Mouse (Mus musculus) hindbrain, embryonic 15.5 days (tissue): ENCODE results near the gene Plac1. TPM values are rescaled to one million over a fixed set of nuclear protein-coding genes. Genes with fewer than 3 reads are reported as not detected.

Experiments used
- ATAC-seq: fragments of 200-750 bp; cut with Nextera tagmentation; 2 replicates; pipeline ENCODE4 v1.8.0; 2017; ENCODE audit warnings: low read depth, moderate number of reproducible peaks, moderate TSS enrichment; ENCODE audit not compliant: low FRiP score
- H3K27ac ChIP-seq: fragments of 300-500 bp; sonication (generic); replicated peaks from 2 replicates; pipeline ENCODE4 v1.5.1; 2015; ENCODE audit warnings: mild to moderate bottlenecking, inconsistent platforms
- H3K27me3 ChIP-seq: fragments of 300-500 bp; sonication (generic); 2 replicates; pipeline ENCODE4 v1.6.1; 2015; ENCODE audit warnings: control low read depth, inconsistent platforms
- H3K36me3 ChIP-seq: fragments of 300-500 bp; sonication (generic); 2 replicates; pipeline ENCODE4 v1.6.1; 2015; ENCODE audit warnings: control low read depth, inconsistent platforms
- H3K4me1 ChIP-seq: fragments of 300-500 bp; sonication (generic); replicated peaks from 2 replicates; pipeline ENCODE4 v1.6.1; 2015; ENCODE audit warnings: control low read depth, inconsistent platforms
- H3K4me2 ChIP-seq: fragments of 300-500 bp; sonication (generic); 2 replicates; pipeline ENCODE4 v1.6.1; 2015; ENCODE audit warnings: moderate library complexity, mild to moderate bottlenecking, inconsistent platforms
- H3K4me3 ChIP-seq: fragments of 300-500 bp; sonication (generic); 2 replicates; pipeline ENCODE4 v1.5.1; 2015; ENCODE audit warnings: mild to moderate bottlenecking, inconsistent platforms
- H3K9ac ChIP-seq: fragments of 300-500 bp; sonication (generic); 2 replicates; pipeline ENCODE4 v1.6.1; 2015; ENCODE audit warnings: inconsistent platforms
- H3K9me3 ChIP-seq: fragments of 300-500 bp; sonication (generic); 2 replicates; pipeline ENCODE4 v1.6.1; 2016; ENCODE audit warnings: control low read depth, inconsistent platforms
- WGBS: fragments of 180-500 bp; shearing (Covaris S2); methylation state at CpG from one replicate; pipeline ENCODE4 v1.1.7; 2015; 5-methylcytosine and 5-hydroxymethylcytosine counted together
- polyA plus RNA-seq: library from polyadenylated mRNA; unstranded; fragments of >200 nt; fragmentation: Nextera tagmentation; extraction: Ambion mirVana; gene quantifications from 2 replicates; pipeline ENCODE4 v1.2.1, GENCODE M21; 2015

Plac1 gene
- polyA plus RNA-seq, 1 experiment from 2014 or later, result 0.53 TPM

DNA sequence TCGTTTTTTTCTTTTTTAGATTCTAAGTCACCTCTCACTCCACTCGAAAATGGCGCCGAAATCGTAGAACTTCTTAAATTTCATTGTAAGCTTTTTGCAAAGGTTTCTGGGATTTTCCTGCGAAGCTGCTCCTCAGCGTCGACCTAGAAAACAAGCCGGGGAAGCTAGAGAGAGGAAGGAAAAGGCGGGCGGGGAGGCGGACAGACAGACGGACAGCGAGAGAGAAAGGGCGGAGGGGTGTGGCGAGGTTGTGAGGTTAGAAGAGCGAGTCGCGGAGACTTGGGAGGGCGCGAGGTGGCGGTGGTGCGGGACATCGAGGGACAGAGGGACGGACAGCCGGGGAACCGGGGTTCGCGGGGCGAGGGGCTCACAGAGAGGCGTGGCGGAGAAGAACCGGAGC, 183.3 kb downstream of the Plac1 start:
- ATAC-seq, result peak; percentile 39; the same call in 1 of the 2 replicates
- H3K27me3 ChIP-seq, result peaks cover 14% of the 10 kb centered on the region; the same call in 1 of the 2 replicates
- no peaks in the 10 kb centered on the region for H3K36me3 ChIP-seq
- H3K27ac ChIP-seq, result peak overlapping the region; percentile 69
- peak overlapping the region; percentile 49; the same call in 1 of the 2 replicates for H3K9ac ChIP-seq
- no peaks in the 10 kb centered on the region for H3K9me3 ChIP-seq
- H3K4me2 ChIP-seq, result peak overlapping the region; percentile 77
- peaks cover 4% of the 10 kb centered on the region; the same call in 1 of the 2 replicates for H3K4me1 ChIP-seq
- WGBS, result 11% methylated on average over 31 of the region's 33 CpGs
- H3K4me3 ChIP-seq, result peak overlapping the region; percentile 49

DNA sequence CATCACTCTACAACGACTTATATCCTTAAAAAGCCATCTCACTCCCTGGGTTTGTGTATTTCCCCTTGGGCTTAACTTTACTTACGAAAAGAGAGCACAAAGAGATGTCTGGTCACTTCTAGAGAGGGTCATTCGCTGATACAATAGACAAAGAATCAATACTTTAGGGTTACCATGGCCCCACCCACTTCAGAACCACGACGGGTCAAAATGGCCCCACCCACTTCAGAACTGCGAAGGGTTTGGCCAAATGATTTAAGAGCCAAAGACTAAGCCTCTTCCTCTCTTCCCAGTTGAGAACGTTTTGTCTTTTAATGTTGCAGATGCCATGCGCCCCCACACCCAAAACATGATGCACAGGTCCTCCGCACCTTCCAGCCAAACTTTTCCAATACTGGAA, 184.1 kb downstream of the Plac1 start:
- Histone ChIP-seq H3K4me1 (peaks cover 4% of the 10 kb centered on the region; the same call in 1 of the 2 replicates), H3K27me3 (peaks cover 14% of the 10 kb centered on the region; the same call in 1 of the 2 replicates), H3K4me3 (peak overlapping the region; percentile 49), H3K9me3 (no peaks in the 10 kb centered on the region), H3K4me2 (peak overlapping the region; percentile 77), H3K27ac (no peak overlapping the region), H3K9ac (no peak overlapping the region), H3K36me3 (no peaks in the 10 kb centered on the region)
- ATAC-seq, result no peak
- 18% methylated on average over 9 of the region's 9 CpGs for WGBS

DNA sequence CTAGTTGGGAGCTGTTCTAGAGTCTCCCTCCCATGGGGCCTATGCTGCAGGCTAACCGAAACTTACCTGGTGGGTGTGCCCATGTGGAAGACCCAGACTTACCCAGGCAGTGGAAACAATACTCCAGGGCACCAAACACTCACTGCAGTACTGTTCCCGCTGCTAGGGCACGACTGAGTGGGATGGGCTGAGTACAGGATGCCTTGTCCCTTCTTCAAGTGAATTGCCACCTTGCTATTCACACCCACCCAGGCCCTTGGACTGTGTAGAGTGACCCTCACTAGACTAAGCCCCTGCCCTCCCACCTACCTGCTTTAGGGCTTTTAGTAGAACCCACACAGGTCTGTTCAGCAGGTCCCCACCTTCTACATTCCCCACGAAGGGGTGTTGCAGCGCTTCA, 186.0 kb downstream of the Plac1 start:
- ATAC-seq, result no peak
- H3K9me3 ChIP-seq, result no peaks in the 10 kb centered on the region
- H3K4me2 ChIP-seq, result no peak overlapping the region
- WGBS, result 62% methylated on average over 5 of the region's 5 CpGs
- no peak overlapping the region for H3K9ac ChIP-seq
- H3K27ac ChIP-seq, result no peak overlapping the region
- H3K36me3 ChIP-seq, result no peaks in the 10 kb centered on the region
- H3K4me3 ChIP-seq, result no peak overlapping the region
- H3K27me3 ChIP-seq, result peaks cover 10% of the 10 kb centered on the region; the same call in 1 of the 2 replicates
- H3K4me1 ChIP-seq, result peaks cover 4% of the 10 kb centered on the region; the same call in 1 of the 2 replicates

DNA sequence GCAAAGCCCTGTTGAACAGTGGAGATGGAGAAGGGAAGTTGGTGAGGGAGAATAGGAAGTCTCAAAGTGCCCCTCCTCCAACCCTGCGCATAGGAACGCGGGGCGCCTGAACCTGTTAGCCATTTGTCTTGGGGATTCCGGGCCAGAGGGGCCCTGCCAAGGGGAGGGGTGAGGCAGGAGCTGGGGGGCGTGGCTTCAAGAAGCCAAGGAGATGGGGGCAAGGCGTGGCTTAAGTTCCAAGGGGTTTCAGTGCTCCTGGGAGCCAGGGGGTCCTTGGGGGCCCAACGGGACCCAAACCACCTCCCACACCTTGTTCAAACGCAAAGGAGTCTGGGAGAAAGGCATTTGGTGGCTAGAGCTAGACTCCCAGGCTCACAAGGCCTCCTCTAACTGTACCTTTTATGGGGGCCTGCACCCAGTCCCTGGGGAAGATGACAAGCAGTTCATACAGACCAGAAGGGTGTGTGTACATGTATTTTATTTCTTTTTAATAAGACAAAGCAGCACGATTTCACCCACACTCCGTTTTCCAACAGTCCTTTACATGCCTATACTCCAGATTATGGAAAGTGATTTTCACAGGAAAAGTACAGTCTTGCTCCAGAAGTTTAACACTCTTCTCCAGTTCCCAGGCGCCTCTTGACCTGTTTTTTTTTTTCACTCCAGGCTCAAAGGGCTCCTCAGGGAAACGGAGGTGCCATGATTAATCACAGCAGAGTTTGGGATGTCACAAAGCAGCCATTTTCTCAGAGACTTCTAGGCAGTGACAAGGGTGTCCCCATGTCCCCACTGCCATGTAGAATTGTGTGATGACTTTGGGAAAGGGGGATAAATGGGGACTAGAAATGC, 187.0 kb downstream of the Plac1 start:
- Histone ChIP-seq H3K4me1 (0 out of 2 replicates have a peak, but pooled peaks cover 4% of the 10 kb centered on the region), H3K4me2 (0 out of 2 replicates have a peak overlapping the region, but pooled peaks have one; percentile 19), H3K36me3 (no peaks in the 10 kb centered on the region), H3K9me3 (no peaks in the 10 kb centered on the region), H3K4me3 (no peak overlapping the region), H3K27ac (no peak overlapping the region), H3K9ac (no peak overlapping the region), H3K27me3 (peaks cover 8% of the 10 kb centered on the region; the same call in 1 of the 2 replicates)
- 0 out of 2 replicates have a peak, but pooled peaks have one; percentile 33 for ATAC-seq
- 16% methylated on average over 9 of the region's 13 CpGs for WGBS

- H3K27ac ChIP-seq, result no peak overlapping the region
- WGBS, result 13% methylated on average over 8 of the region's 9 CpGs
- no peak overlapping the region for H3K9ac ChIP-seq
- peak overlapping the region; percentile 38 for H3K4me2 ChIP-seq
- ATAC-seq, result no peak
- H3K27me3 ChIP-seq, result 0 out of 2 replicates have a peak, but pooled peaks cover 5% of the 10 kb centered on the region
- no peaks in the 10 kb centered on the region for H3K36me3 ChIP-seq
- 0 out of 2 replicates have a peak, but pooled peaks cover 4% of the 10 kb centered on the region for H3K4me1 ChIP-seq
- H3K4me3 ChIP-seq, result no peak overlapping the region
- no peaks in the 10 kb centered on the region for H3K9me3 ChIP-seq
Observed at GRCm38 (mm10) chrX:53050353-53050752, 189.6 kb downstream of the Plac1 start.

GRCm38 (mm10) chrX:53049196-53049595, 190.7 kb downstream of the Plac1 start:
- Histone ChIP-seq H3K9me3 (no peaks in the 10 kb centered on the region), H3K4me1 (0 out of 2 replicates have a peak, but pooled peaks cover 4% of the 10 kb centered on the region), H3K27me3 (no peaks in the 10 kb centered on the region), H3K4me3 (no peak overlapping the region), H3K36me3 (no peaks in the 10 kb centered on the region), H3K9ac (no peak overlapping the region), H3K4me2 (no peak overlapping the region), H3K27ac (no peak overlapping the region)
- ATAC-seq, result no peak
- WGBS, result 39% methylated on average over 4 of the region's 4 CpGs

- no peak overlapping the region for H3K4me2 ChIP-seq
- H3K4me3 ChIP-seq, result no peak overlapping the region
- no peaks in the 10 kb centered on the region for H3K27me3 ChIP-seq
- H3K36me3 ChIP-seq, result no peaks in the 10 kb centered on the region
- H3K9me3 ChIP-seq, result no peaks in the 10 kb centered on the region
- H3K4me1 ChIP-seq, result no peaks in the 10 kb centered on the region
- WGBS, result 69% methylated on average over 2 of the region's 2 CpGs
- no peak overlapping the region for H3K9ac ChIP-seq
- no peak for ATAC-seq
- H3K27ac ChIP-seq, result no peak overlapping the region
Observed at GRCm38 (mm10) chrX:53046911-53047310, 193.0 kb downstream of the Plac1 start.

DNA sequence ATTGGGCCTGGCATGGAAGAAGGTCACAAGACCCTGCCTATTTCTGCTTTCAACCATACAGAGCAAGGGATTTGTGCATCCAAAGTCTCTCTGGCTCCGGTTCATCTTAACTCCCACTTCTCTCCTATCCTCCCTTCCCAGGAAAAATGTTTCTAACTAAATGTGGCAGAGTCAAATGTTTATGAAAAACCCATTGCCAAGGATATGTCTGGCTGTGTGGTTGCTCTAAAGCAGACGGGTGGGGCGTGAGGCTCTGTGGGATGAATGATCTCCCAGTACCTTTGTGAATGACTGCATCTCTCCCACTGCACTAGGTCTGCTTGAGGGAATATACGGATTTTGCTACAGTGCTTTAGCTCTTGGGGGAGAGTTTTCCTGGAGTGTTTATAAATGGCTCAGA, 193.9 kb downstream of the Plac1 start:
- no peaks in the 10 kb centered on the region for H3K9me3 ChIP-seq
- no peak overlapping the region for H3K4me3 ChIP-seq
- WGBS, result 81% methylated on average over 4 of the region's 4 CpGs
- no peak overlapping the region for H3K4me2 ChIP-seq
- no peak for ATAC-seq
- no peaks in the 10 kb centered on the region for H3K36me3 ChIP-seq
- H3K27ac ChIP-seq, result no peak overlapping the region
- no peaks in the 10 kb centered on the region for H3K27me3 ChIP-seq
- H3K4me1 ChIP-seq, result no peaks in the 10 kb centered on the region
- H3K9ac ChIP-seq, result no peak overlapping the region

DNA sequence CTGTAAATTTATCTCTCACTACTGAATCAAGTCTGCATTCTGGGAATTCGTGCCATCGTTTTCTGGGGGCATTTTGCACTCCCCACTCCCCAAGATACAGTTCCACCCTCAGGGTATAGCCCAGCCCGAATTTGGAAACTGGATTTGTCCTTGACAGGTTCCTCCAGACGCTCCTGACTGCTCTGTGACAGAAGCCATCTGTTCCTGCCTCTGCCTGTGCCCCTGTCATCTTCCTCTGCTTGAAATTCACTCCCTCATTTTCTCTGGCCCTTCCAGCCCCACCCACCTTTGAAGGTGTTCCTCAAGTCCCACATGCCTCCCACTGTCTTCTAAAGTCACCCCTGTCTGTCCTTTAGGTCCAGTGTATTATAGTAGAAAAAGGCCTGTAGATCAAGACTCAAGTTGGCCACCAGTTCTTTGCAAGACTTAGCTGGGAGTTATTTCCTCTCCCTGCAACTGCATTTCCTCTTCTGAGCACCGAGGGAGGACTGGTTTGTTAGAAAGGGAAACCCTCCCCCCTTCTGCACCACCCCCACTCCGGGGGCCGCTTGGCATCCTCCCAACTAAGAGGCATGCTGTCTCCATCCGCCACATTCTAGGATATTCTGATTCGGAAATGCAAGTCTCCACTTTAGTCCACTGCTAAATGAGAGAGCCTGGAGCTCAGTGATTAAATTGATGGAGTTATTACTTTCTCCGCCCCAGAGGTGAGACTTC, 194.6 kb downstream of the Plac1 start:
- Histone ChIP-seq H3K36me3 (no peaks in the 10 kb centered on the region), H3K9me3 (no peaks in the 10 kb centered on the region), H3K4me2 (no peak overlapping the region), H3K9ac (no peak overlapping the region), H3K4me1 (no peaks in the 10 kb centered on the region), H3K27ac (no peak overlapping the region), H3K27me3 (no peaks in the 10 kb centered on the region), H3K4me3 (no peak overlapping the region)
- no peak for ATAC-seq
- 45% methylated on average over 10 of the region's 10 CpGs for WGBS

DNA sequence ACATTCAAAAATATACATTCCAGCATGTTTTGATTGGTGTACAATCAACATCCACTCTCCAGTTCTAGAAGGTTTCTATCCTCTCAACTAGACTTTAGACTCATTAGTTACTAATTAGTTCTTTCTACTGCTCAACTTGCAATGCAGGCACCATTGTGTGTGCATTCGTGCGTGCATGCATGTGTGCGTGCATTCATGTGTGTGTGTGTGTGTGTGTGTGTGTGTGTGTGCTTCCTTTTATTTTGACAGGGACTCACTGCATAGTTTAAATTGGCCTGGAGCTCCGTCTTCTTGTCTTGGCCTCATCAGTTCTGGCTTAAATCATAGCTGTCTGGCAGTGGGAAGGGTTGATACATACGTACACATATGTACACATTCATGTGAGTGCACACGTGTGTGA, 198.9 kb downstream of the Plac1 start:
- no peak for ATAC-seq
- Histone ChIP-seq H3K27ac (no peak overlapping the region), H3K9ac (no peak overlapping the region), H3K27me3 (no peaks in the 10 kb centered on the region), H3K9me3 (no peaks in the 10 kb centered on the region), H3K36me3 (no peaks in the 10 kb centered on the region), H3K4me2 (no peak overlapping the region), H3K4me1 (no peaks in the 10 kb centered on the region), H3K4me3 (no peak overlapping the region)
- 78% methylated on average over 6 of the region's 6 CpGs for WGBS

- no peaks in the 10 kb centered on the region for H3K27me3 ChIP-seq
- H3K4me3 ChIP-seq, result no peak overlapping the region
- H3K9ac ChIP-seq, result no peak overlapping the region
- H3K4me1 ChIP-seq, result no peaks in the 10 kb centered on the region
- no peaks in the 10 kb centered on the region for H3K36me3 ChIP-seq
- ATAC-seq, result no peak
- H3K4me2 ChIP-seq, result no peak overlapping the region
- no peak overlapping the region for H3K27ac ChIP-seq
- H3K9me3 ChIP-seq, result no peaks in the 10 kb centered on the region
- WGBS, result 92% methylated on average over 6 of the region's 6 CpGs
Observed at GRCm38 (mm10) chrX:53040138-53040537, 199.8 kb downstream of the Plac1 start.

DNA sequence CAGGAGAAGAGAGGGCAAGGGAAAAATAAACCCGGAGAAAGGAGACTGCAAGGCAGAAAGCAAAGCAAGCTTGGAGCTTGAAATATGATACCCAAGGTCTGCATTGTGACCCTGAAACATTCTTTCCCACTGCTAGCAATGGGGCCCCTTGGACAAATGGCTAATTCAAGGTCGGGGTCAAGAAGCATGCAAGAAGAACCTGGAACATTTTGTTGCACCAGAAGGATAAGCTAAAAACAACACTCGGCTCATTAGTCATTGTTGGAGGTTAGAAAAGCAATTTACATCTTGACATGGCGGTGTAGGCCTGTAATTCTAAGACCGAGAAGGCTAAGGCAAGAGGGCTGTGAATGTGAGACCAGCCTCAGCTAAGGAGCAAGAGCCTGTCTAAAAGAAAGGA, 200.3 kb downstream of the Plac1 start:
- WGBS, result 42% methylated on average over 5 of the region's 5 CpGs
- no peak for ATAC-seq

More for the DNA sequence above, 200.3 kb downstream of the Plac1 start:
- Histone ChIP-seq H3K36me3 (no peaks in the 10 kb centered on the region), H3K4me1 (no peaks in the 10 kb centered on the region), H3K9me3 (no peaks in the 10 kb centered on the region), H3K9ac (no peak overlapping the region), H3K27ac (no peak overlapping the region), H3K4me3 (no peak overlapping the region), H3K4me2 (no peak overlapping the region), H3K27me3 (no peaks in the 10 kb centered on the region)
